Mouse (Mus musculus) forebrain, postnatal 0 days (tissue): ENCODE measurements at regions not wholly inside any gene's neighbourhood (a gene's known extent, or its start where the extent isn't known, plus 50 kb on each side); places are given as distances from the start of the nearest gene placed in this dataset.
A peak's percentile ranks its signal among the peaks of the same experiment; 100 is the strongest.
"Not testable (repeated sequence)": the region's sequence is repeated elsewhere in the genome, so short reads cannot be mapped to it uniquely, and the experiment has no call there.

Experiments used
- ATAC-seq: fragments of 200-750 bp; cut with Nextera tagmentation; 2 replicates; pipeline ENCODE4 v1.8.0; 2017; ENCODE audit warnings: mild to moderate bottlenecking, moderate library complexity
- DNase-seq: peaks from one replicate; pipeline ENCODE4 v3.0.0-alpha.2; 2015
- H3K27ac ChIP-seq: fragments of 300-500 bp; sonication (generic); 2 replicates; pipeline ENCODE4 v1.5.1; 2014; ENCODE audit warnings: low read depth, mild to moderate bottlenecking, antibody characterized with exemption, low read length, moderate library complexity, mixed read lengths
- H3K27me3 ChIP-seq: fragments of 300-500 bp; sonication (generic); 2 replicates; pipeline ENCODE4 v1.6.1; 2014; ENCODE audit warnings: mild to moderate bottlenecking, low read length, mixed read lengths; ENCODE audit not compliant: insufficient read depth
- H3K36me3 ChIP-seq: fragments of 300-500 bp; sonication (generic); 2 replicates; pipeline ENCODE4 v1.6.1; 2014; ENCODE audit warnings: mild to moderate bottlenecking, moderate library complexity; ENCODE audit not compliant: insufficient read depth
- H3K4me1 ChIP-seq: fragments of 300-500 bp; sonication (generic); 2 replicates; pipeline ENCODE4 v1.6.1; 2014; ENCODE audit warnings: antibody characterized with exemption; ENCODE audit not compliant: insufficient read depth
- H3K4me2 ChIP-seq: fragments of 300-500 bp; sonication (generic); 2 replicates; pipeline ENCODE4 v1.6.1; 2014; ENCODE audit warnings: low read depth, mild to moderate bottlenecking, moderate library complexity
- H3K4me3 ChIP-seq: fragments of 300-500 bp; sonication (generic); 2 replicates; pipeline ENCODE4 v1.5.1; 2014; ENCODE audit warnings: low read depth, low read length, mixed read lengths
- H3K9ac ChIP-seq: fragments of 300-500 bp; sonication (generic); 2 replicates; pipeline ENCODE4 v1.6.1; 2014; ENCODE audit warnings: mild to moderate bottlenecking
- H3K9me3 ChIP-seq: fragments of 300-500 bp; sonication (generic); 2 replicates; pipeline ENCODE4 v1.6.1; 2016; ENCODE audit warnings: low read length
- CTCF ChIP-seq: sonication (generic); IDR thresholded peaks from 2 replicates; pipeline ENCODE4 v1.5.1; 2016; ENCODE audit warnings: antibody characterized with exemption, control low read depth, low read depth
- WGBS: fragments of 180-500 bp; shearing (Covaris S2); extraction: QIAGEN DNeasy Blood & Tissue Kit; methylation state at CpG from one replicate; pipeline ENCODE4 v1.1.7; 2014; 5-methylcytosine and 5-hydroxymethylcytosine counted together

DNA sequence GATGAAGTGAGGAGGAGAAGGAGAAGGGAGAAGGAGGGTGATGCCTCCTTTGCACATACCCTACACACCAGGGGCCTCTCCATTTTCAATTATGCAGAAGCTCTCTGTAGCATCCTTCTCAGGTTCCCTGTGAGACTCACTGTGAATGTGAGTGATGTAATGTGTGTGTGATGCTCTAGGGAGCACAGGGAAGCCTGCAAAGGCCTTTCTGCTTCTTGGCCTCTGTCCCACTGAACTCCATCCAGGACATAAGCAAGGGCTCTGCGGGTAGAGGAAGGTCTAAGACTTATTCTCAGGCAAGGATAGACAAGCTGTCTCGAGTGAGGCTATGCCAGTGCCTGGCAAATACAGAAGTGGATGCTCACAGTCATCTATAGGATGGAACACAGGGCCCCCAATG, 73.0 kb upstream of the Slc1a3 start:
- DNase-seq (no peak), ATAC-seq (no peak)
- no peaks in the 10 kb centered on the region for H3K9me3 ChIP-seq
- H3K4me1 ChIP-seq = no peaks in the 10 kb centered on the region
- no peak overlapping the region for H3K4me3 ChIP-seq
- H3K27ac ChIP-seq = no peak overlapping the region
- no peaks in the 10 kb centered on the region for H3K27me3 ChIP-seq
- TF ChIP-seq CTCF = no peak
- no peak overlapping the region for H3K9ac ChIP-seq
- H3K4me2 ChIP-seq = no peak overlapping the region
- WGBS = 45% methylated on average over 2 of the region's 2 CpGs
- H3K36me3 ChIP-seq = no peaks in the 10 kb centered on the region

DNA sequence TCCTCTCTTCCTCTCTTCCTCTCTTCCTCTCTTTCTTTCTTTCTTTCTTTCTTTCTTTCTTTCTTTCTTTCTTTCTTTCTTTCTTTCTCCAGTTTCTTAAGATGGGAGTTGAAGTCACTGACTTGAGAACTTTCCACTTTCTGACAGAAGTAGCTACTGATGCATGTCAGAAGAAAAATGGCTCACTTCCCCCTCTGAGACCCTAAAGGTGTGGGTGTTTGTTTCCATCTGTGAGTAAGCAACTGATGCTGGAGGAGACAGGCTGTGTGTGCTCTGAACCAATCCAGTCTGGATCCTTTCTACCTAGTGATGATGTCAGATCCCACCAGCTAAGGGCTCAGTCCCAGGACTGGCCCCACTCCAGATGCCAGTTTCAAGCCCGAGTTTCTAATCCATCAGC, 72.5 kb upstream of the Slc1a3 start:
- Histone ChIP-seq H3K27me3 (no peaks in the 10 kb centered on the region), H3K27ac (no peak overlapping the region), H3K4me2 (no peak overlapping the region), H3K36me3 (no peaks in the 10 kb centered on the region), H3K9me3 (no peaks in the 10 kb centered on the region), H3K4me3 (no peak overlapping the region), H3K9ac (no peak overlapping the region), H3K4me1 (no peaks in the 10 kb centered on the region)
- DNase-seq = no peak
- no peak for ATAC-seq
- no peak for TF ChIP-seq CTCF
- WGBS = 22% methylated on average over 1 of the region's 1 CpGs

DNA sequence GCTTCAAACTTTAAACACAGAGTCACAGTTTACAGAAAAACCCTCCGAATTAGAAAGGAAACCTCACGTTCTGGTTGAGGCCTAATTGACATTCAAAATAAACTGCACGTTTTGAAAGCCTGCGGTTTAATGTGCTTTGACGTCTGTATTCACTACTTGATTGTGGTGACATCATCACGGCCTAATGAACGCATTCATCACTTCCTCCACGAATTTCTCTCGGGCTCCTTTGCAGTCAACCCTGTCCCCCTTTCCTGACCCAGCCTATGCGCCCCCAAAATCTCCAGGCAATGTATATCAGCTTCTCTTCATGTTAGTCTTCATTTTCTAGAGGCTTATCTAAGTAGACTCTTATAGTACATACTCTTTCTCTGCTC, 71.6 kb upstream of the Slc1a3 start:
- H3K4me2 ChIP-seq = no peak overlapping the region
- no peaks in the 10 kb centered on the region for H3K9me3 ChIP-seq
- DNase-seq = peak; percentile 18
- no peaks in the 10 kb centered on the region for H3K4me1 ChIP-seq
- no peaks in the 10 kb centered on the region for H3K36me3 ChIP-seq
- H3K27me3 ChIP-seq = no peaks in the 10 kb centered on the region
- ATAC-seq = no peak
- H3K9ac ChIP-seq = no peak overlapping the region
- 21% methylated on average over 10 of the region's 10 CpGs for WGBS
- no peak overlapping the region for H3K4me3 ChIP-seq
- no peak for TF ChIP-seq CTCF
- H3K27ac ChIP-seq = 0 out of 2 replicates have a peak overlapping the region, but pooled peaks have one; percentile 9

DNA sequence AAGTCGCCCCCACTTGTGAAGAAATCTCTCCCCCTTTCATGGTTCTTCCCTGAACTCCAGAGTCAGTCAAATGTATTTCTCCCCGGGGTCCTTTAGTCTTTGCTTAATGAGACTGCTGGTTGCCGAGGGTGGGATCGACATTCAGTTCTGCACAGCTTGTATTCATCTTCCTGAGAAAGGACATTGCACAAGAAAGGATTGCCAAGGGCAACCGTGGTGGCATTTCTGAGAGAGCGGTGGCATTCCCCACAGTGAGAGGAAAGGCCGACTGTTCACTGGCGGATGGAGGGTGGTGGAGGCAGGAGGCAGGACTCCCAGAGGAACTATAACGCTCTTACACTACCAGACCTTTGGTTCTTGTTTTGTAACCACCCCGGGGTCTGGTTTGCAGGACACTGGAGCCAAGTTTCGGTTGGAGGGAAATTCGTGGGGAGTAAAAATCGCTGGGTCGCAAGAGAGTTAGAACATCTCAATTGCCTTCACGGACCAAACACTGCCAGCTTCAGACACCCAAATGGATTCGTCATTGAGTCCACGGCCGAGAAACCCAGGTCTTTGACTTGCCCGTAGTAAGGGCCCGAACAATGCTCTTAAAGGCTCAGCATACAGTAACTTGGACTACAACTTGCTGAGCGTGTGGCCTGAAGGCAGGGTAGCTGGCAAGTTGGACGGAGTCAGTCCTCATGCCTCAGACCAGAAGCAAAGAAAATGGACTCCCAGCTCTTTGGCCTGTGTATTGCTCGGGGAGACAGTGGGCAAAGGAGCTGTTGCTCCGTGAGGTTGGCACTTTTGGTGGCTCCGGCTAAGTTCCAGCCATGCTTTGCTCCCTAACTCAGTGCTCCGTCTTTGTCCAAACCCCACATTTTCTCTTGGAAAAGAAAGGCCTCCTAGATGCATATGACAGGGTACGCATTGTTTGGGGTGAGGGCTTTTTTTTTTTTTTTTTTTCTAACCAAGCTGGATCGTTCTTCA, 70.9 kb upstream of the Slc1a3 start:
- Histone ChIP-seq H3K9me3 (no peaks in the 10 kb centered on the region), H3K27me3 (no peaks in the 10 kb centered on the region), H3K4me1 (no peaks in the 10 kb centered on the region), H3K36me3 (no peaks in the 10 kb centered on the region), H3K4me3 (no peak overlapping the region), H3K4me2 (no peak overlapping the region), H3K27ac (peak overlapping the region; percentile 62), H3K9ac (no peak overlapping the region)
- peak; percentile 67 for DNase-seq
- peak; percentile 90 for ATAC-seq
- no peak for TF ChIP-seq CTCF
- WGBS = 27% methylated on average over 28 of the region's 28 CpGs

DNA sequence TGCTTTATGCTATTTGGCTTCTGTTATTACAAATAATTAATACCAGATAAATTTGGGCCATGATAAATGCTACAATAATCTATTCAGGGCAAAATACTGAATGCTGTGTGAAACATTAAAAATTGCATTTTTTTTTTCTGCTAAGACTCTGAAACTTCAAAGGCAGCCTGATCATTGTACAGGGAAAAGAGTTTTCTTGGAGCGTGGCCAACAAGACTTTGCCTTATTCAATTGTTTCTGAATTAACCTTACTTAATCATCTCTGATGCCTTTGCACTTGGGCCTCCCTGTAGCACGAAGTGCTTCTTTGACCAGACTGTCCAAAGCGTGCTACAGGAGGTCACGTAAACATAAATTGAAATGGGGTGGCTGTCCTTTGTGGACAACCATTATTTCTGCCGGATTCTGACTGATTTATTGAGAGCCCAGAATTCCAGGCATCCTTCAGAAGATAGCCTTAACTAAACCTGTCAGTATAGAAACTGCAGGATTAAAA, 69.9 kb upstream of the Slc1a3 start:
- H3K4me3 ChIP-seq = no peak overlapping the region
- H3K36me3 ChIP-seq = no peaks in the 10 kb centered on the region
- ATAC-seq (no peak), DNase-seq (no peak)
- no peaks in the 10 kb centered on the region for H3K27me3 ChIP-seq
- H3K9ac ChIP-seq = no peak overlapping the region
- no peak for TF ChIP-seq CTCF
- H3K9me3 ChIP-seq = no peaks in the 10 kb centered on the region
- no peaks in the 10 kb centered on the region for H3K4me1 ChIP-seq
- WGBS = 30% methylated on average over 5 of the region's 5 CpGs
- no peak overlapping the region for H3K4me2 ChIP-seq
- H3K27ac ChIP-seq = peak overlapping the region; percentile 48; the same call in 1 of the 2 replicates

DNA sequence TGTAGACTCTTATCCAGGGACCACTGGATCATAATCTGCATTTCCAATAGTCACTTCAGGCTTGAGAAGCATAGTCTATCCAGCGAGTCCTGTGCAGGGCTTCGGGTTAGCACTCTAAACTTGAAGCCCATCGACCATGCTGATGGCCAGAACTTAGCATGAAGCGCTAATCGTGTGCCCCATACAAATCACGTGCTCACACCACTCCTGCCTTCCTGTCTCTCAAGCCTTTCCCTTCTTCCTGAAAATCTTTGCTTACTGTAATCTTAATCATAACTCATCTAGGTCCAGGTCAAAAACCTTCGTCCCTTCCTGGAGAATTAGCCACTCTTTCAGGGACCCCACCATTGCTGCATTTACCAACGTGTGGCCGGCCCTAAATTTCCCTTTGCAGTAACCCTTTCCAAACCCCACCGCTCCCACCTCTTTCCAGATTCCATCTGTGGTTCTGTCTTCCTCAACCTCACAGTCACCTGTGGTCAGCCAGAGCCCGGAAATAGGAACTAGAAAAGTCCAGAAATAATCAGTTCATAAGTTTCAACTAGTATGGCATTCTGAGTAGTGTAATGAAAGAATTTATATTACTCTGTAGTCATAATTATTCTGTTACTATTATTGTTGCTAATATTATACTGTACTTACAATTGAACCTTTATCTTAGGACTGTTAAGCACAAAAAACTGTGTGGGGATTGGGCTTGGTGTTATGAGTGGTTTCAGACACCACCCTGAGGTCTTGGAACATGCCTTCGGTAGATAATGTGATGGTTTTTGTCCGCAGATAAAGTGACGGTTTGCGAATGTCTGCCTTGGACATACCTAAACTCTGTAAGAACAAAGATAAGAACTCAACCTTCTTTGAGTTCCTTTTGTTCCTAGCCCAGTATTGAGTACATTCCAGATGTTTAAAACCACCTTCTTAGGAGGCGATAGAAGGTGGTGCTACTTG, 57.3 kb upstream of the Slc1a3 start:
- H3K9me3 ChIP-seq = no peaks in the 10 kb centered on the region
- H3K9ac ChIP-seq = no peak overlapping the region
- ATAC-seq = no peak
- H3K27ac ChIP-seq = no peak overlapping the region
- no peak for DNase-seq
- no peaks in the 10 kb centered on the region for H3K27me3 ChIP-seq
- H3K4me3 ChIP-seq = no peak overlapping the region
- TF ChIP-seq CTCF = no peak
- WGBS = 94% methylated on average over 16 of the region's 16 CpGs
- H3K4me1 ChIP-seq = no peaks in the 10 kb centered on the region
- H3K36me3 ChIP-seq = no peaks in the 10 kb centered on the region
- H3K4me2 ChIP-seq = no peak overlapping the region

DNA sequence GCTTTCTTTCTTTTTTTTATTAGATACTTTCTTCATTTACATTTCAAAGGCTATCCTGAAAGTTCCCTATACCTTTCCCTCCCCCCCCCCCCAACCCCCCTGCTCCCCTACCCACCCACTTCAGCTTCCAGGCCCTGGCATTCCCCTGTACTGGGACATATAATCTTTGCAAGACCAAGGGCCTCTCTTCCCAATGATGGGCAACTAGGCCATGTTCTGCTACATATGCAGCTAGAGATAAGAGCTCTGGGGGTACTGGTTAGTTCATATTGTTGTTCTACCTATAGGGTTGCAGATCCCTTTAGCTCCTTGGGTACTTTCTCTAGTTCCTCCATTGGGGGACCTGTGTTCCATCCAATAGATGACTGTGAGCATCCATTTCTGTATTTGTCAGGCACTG, 55.6 kb upstream of the Slc1a3 start:
- not testable (repeated sequence) for H3K4me2 ChIP-seq, H3K4me3 ChIP-seq, ATAC-seq, H3K27ac ChIP-seq, H3K4me1 ChIP-seq, H3K9me3 ChIP-seq, H3K27me3 ChIP-seq, H3K36me3 ChIP-seq, DNase-seq, H3K9ac ChIP-seq
